In the genomic region with DNA sequence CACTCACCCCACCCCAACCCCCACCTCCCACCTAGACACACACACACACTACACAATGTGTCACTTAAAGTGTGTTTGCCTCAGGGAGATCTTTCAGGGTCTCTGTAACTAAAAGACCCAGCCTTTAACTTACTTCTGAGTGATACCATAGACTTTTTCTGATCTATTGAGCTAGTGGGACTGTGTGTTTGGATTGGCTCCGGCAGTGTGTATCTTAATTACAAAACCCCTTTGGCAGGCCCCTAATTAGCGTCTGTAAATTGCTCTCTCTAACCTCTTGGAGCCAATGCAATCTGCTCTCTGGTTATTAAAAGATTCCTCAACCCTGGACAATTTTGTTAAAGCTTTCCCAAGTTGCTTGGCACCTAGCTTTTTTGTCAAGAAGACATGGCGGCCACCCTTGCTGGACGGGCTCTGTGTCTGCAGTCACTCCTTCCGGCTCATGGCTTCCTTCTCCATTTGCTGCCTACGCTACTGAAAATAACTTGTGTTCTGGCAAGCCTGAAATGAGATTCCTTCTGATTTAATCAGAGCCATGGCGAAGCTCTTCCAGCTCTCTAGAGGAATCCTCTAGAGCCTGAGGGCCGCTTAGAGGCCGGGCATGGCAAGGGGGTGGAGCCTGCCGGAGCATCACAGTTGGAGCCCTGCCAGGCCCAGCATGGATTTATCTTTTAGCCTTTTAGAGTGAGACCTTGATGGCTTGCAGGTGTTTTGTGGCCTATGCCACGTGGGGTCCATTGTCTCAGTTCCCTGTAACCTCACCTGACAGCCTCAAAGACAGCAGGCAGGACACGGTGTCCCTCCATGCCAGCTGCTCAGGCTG, we compare ENCODE assay signal across 1 mouse cellular context.
TF ChIP-seq lines count a peak whose summit lies in the region.

No protein-coding gene starts in this region.

TF ChIP-seq in CH12.LX, 34 proteins besides CTCF, POLR2A, EP300 and RAD21 (continued from another document):
- no peak for TF ChIP-seq USF2 (conservative IDR thresholded peaks at IDR 0.05; ENCODE audit: low read depth, low read length)
- no peak for TF ChIP-seq IRF4 (IDR thresholded peaks at IDR 0.05; ENCODE audit: low read depth, low read length)
- no peak for TF ChIP-seq CHD2 (IDR thresholded peaks at IDR 0.05; ENCODE audit: low read length)
